Mouse (Mus musculus) megakaryocyte-erythroid progenitor cell, adult 5 weeks (primary cell): ENCODE measurements around the gene Shq1. TPM values are rescaled to one million over a fixed set of nuclear protein-coding genes. Genes with fewer than 3 reads are reported as not detected.

Experiments
- polyA plus RNA-seq: library from polyadenylated mRNA; stranded (reverse); fragments of >175 nt; gene quantifications from 2 replicates; pipeline ENCODE4 v1.2.3, GENCODE M21; 2012

The Shq1 gene
- 11.8 and 15.0 TPM in 2 replicates for polyA plus RNA-seq

GRCm38 (mm10) chr6:100670880-100671344 is at the start of gene Shq1:
Shq1 (minus strand) TSS chr6:100671157.

GRCm38 (mm10) chr6:100704574-100705365 is 33.8 kb upstream of the Shq1 start, which contains the start of gene Gxylt2:
Gxylt2 (plus strand) TSS chr6:100704734.

Other genes with a start within 250 kb of the Shq1 start
- gene Gxylt2, start 33.6 kb upstream of the Shq1 start, polyA plus RNA-seq = 0.06 TPM in 1 of 2 replicates, not detected in the other
- 55.9 and 66.0 TPM in 2 replicates for gene Ppp4r2, start 162.5 kb upstream of the Shq1 start, polyA plus RNA-seq